Mouse (Mus musculus): Measurements from ENCODE around the gene Gpr132. TPM values are rescaled to one million over a fixed set of nuclear protein-coding genes. Genes with fewer than 3 reads are reported as not detected.

Gene Gpr132
- total and polyA plus RNA-seq, 3 experiments = 5.4 to 6.5 TPM; not detected in 1

- TF ChIP-seq ETS1 (IDR thresholded peaks at IDR 0.05; ENCODE audit: low read depth, low read length) (peak; percentile 37; the same call in 1 of the 2 replicates), TCF12 (IDR thresholded peaks at IDR 0.05; ENCODE audit: low read depth, low read length) (no peak), MAFK (IDR thresholded peaks at IDR 0.05; ENCODE audit: borderline replicate concordance, low read depth, low read length) (no peak), POLR2AphosphoS5 (IDR thresholded peaks at IDR 0.05; ENCODE audit: borderline replicate concordance, low read depth, low read length) (no peak), USF2 (IDR thresholded peaks at IDR 0.05; ENCODE audit: borderline replicate concordance in 1 of 2, insufficient read depth in 1 of 2, low read depth in 1 of 2, low read length in 2 of 2) (no peak), GABPA (IDR thresholded peaks at IDR 0.05; ENCODE audit: low read depth, low read length) (no peak), NRF1 (IDR thresholded peaks at IDR 0.05; ENCODE audit: insufficient read depth, low read depth, low read length, poor library complexity, severe bottlenecking) (no peak), CHD2 (IDR thresholded peaks at IDR 0.05; ENCODE audit: low read length) (no peak), SMC3 (IDR thresholded peaks at IDR 0.05; ENCODE audit: low read depth, low read length) (0 out of 2 replicates have a peak, but pooled peaks have one; percentile 6)
These were observed 3.2 kb downstream of the Gpr132 start (continued) for GRCm38 (mm10) chr12:112864804-112865203.

GRCm38 (mm10) chr12:112861911-112862321 lies 6.1 kb downstream of the Gpr132 start:
- peak; percentile 35 for DNase-seq (ENCODE audit: low read depth, low spot score)
- H3K27ac ChIP-seq (ENCODE audit: control insufficient read depth, low read depth, low read length) = no peak overlapping the region
- H3K36me3 ChIP-seq (ENCODE audit: control insufficient read depth in 1 of 2, insufficient read depth in 2 of 2, low read length in 2 of 2) = peaks cover 0 to 5% of the 10 kb centered on the region in 2 experiments; a peak in 1 of 4 replicates
- no peaks in the 10 kb centered on the region for H3K27me3 ChIP-seq (ENCODE audit: control insufficient read depth in 1 of 2, insufficient read depth in 2 of 2, low read length in 2 of 2)
- peaks cover 5 to 30% of the 10 kb centered on the region in 2 experiments for H3K4me1 ChIP-seq (ENCODE audit: control insufficient read depth in 1 of 2, insufficient read depth in 2 of 2, low read length in 2 of 2)
- no peak overlapping the region for H3K9ac ChIP-seq (ENCODE audit: control insufficient read depth, low read depth, low read length, poor library complexity, severe bottlenecking)
- H3K9me3 ChIP-seq (replicated peaks; ENCODE audit: insufficient read depth, low read length) = no peaks in the 10 kb centered on the region
- no peak overlapping the region for H3K4me3 ChIP-seq (ENCODE audit: control insufficient read depth in 1 of 2, insufficient read depth in 1 of 2, low read depth in 2 of 2, low read length in 2 of 2)
- TF ChIP-seq RAD21 (IDR thresholded peaks at IDR 0.05; ENCODE audit: low read depth, low read length) = no peak
- 0 out of 2 replicates have a peak, but pooled peaks have one; percentile 6 for TF ChIP-seq TAL1 (IDR thresholded peaks at IDR 0.05; ENCODE audit: low read length)
- no peak for TF ChIP-seq ZMIZ1 (IDR thresholded peaks at IDR 0.05; ENCODE audit: low read depth, low read length)
- TF ChIP-seq CHD2 (IDR thresholded peaks at IDR 0.05; ENCODE audit: low read length) = no peak
- TF ChIP-seq NRF1 (IDR thresholded peaks at IDR 0.05; ENCODE audit: insufficient read depth, low read depth, low read length, poor library complexity, severe bottlenecking) = no peak
- TF ChIP-seq ELF1 (IDR thresholded peaks at IDR 0.05; ENCODE audit: low read depth, low read length) = no peak
- TF ChIP-seq RCOR1 (IDR thresholded peaks at IDR 0.05; ENCODE audit: low read depth, low read length) = no peak
- TF ChIP-seq ETS1 (IDR thresholded peaks at IDR 0.05; ENCODE audit: low read depth, low read length) = peak; percentile 19; the same call in 1 of the 2 replicates
- TF ChIP-seq USF2 (IDR thresholded peaks at IDR 0.05; ENCODE audit: borderline replicate concordance in 1 of 2, insufficient read depth in 1 of 2, low read depth in 1 of 2, low read length in 2 of 2) = no peak
- H3K79me2 ChIP-seq (ENCODE audit: control insufficient read depth, insufficient read depth, low read length, poor library complexity) = no peaks in the 10 kb centered on the region

GRCm38 (mm10) chr12:112860765-112861164 lies 7.3 kb downstream of the Gpr132 start:
- peaks cover 0 to 5% of the 10 kb centered on the region in 2 experiments; a peak in 1 of 4 replicates for H3K36me3 ChIP-seq (ENCODE audit: control insufficient read depth in 1 of 2, insufficient read depth in 2 of 2, low read length in 2 of 2)
- no peaks in the 10 kb centered on the region for H3K27me3 ChIP-seq (ENCODE audit: control insufficient read depth in 1 of 2, insufficient read depth in 2 of 2, low read length in 2 of 2)
- H3K9ac ChIP-seq (ENCODE audit: control insufficient read depth, low read depth, low read length, poor library complexity, severe bottlenecking) = peak overlapping the region; percentile 50
- DNase-seq (ENCODE audit: low read depth, low spot score) = peak; percentile 70
- H3K4me1 ChIP-seq (ENCODE audit: control insufficient read depth in 1 of 2, insufficient read depth in 2 of 2, low read length in 2 of 2) = peaks cover 5 to 30% of the 10 kb centered on the region in 2 experiments
- no peak overlapping the region; the same call in 1 of the 2 replicates for H3K27ac ChIP-seq (ENCODE audit: control insufficient read depth, low read depth, low read length)
- H3K4me3 ChIP-seq (ENCODE audit: control insufficient read depth in 1 of 2, insufficient read depth in 1 of 2, low read depth in 2 of 2, low read length in 2 of 2) = peak overlapping the region; percentile 47 to 73
- H3K79me2 ChIP-seq (ENCODE audit: control insufficient read depth, insufficient read depth, low read length, poor library complexity) = no peaks in the 10 kb centered on the region
- no peaks in the 10 kb centered on the region for H3K9me3 ChIP-seq (replicated peaks; ENCODE audit: insufficient read depth, low read length)
- TF ChIP-seq TCF12 (IDR thresholded peaks at IDR 0.05; ENCODE audit: low read depth, low read length) (peak; percentile 46; the same call in 1 of the 2 replicates), ZKSCAN1 (IDR thresholded peaks at IDR 0.05; ENCODE audit: low read depth, low read length) (no peak), POLR2A (IDR thresholded peaks at IDR 0.05; ENCODE audit: control insufficient read depth in 1 of 2, insufficient read depth in 1 of 2, low read depth in 1 of 2, low read length in 2 of 2, poor library complexity in 1 of 2) (peak in 1 of 2 experiments; percentile 36; a peak in 1 of 4 replicates), MYC (IDR thresholded peaks at IDR 0.05; ENCODE audit: low read depth, low read length) (no peak), ETS1 (IDR thresholded peaks at IDR 0.05; ENCODE audit: low read depth, low read length) (peak; percentile 87), ELF1 (IDR thresholded peaks at IDR 0.05; ENCODE audit: low read depth, low read length) (peak; percentile 86), BHLHE40 (IDR thresholded peaks at IDR 0.05; ENCODE audit: borderline replicate concordance, low read depth, low read length) (no peak), MYB (IDR thresholded peaks at IDR 0.05; ENCODE audit: low read depth, low read length) (no peak), TBP (IDR thresholded peaks at IDR 0.05; ENCODE audit: low read depth, low read length) (peak; percentile 39; the same call in 1 of the 2 replicates), UBTF (IDR thresholded peaks at IDR 0.05; ENCODE audit: borderline replicate concordance, insufficient read depth, low read depth, low read length) (no peak), HCFC1 (IDR thresholded peaks at IDR 0.05; ENCODE audit: low read depth, low read length) (0 out of 2 replicates have a peak, but pooled peaks have one; percentile 57), NELFE (IDR thresholded peaks at IDR 0.05; ENCODE audit: low read depth, low read length) (peak; percentile 44), MAZ (IDR thresholded peaks at IDR 0.05; ENCODE audit: low read depth, low read length) (peak; percentile 75; the same call in 1 of the 2 replicates), SMC3 (IDR thresholded peaks at IDR 0.05; ENCODE audit: low read depth, low read length) (no peak), SIN3A (IDR thresholded peaks at IDR 0.05; ENCODE audit: low read length) (peak; percentile 67; the same call in 1 of the 2 replicates), CHD2 (IDR thresholded peaks at IDR 0.05; ENCODE audit: low read length) (no peak), USF1 (IDR thresholded peaks at IDR 0.05; ENCODE audit: low read depth, low read length) (no peak)

All from MEL (cell line).